ENCODE assay signal across 27 mouse cellular contexts in the genomic region with DNA sequence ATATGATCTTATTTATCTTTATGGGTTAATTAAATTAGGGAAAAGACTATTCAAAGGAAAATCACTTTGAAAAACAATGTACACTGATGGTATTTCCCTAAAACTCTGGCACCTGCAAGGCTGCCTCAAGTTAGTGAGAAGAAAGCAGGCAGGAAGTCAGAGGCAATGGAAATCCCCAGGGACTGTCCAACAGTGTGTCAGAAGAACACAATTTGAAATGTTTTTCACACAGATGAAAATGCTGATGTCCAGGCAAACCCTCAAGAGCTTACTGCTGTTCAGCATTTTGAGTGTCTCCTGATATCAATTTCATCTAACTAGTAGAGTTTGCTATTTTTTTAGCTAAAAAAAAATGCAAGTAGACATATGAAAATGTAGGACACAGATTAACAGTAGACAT.
DNase-seq lines count a peak whose midpoint lies in the region; ATAC-seq lines count a peak whose summit lies in the region.
"Had no signal": no experiment of that assay in that cellular context is flagged by ENCODE, and none has a peak within 500 bp of the region (broad histone marks: within the 10 kb centered on the region; RNA-seq: fewer than 3 reads in every experiment).

No protein-coding gene starts in this region.

- no peaks in the 10 kb centered on the region for H3K4me1 ChIP-seq in heart, embryonic 10.5 days
- no peaks in the 10 kb centered on the region for H3K4me1 ChIP-seq in heart, embryonic 11.5 days (ENCODE audit: control insufficient read depth, insufficient read depth, low read length)
- no peaks in the 10 kb centered on the region for H3K4me1 ChIP-seq in forebrain, embryonic 11.5 days (replicated peaks; ENCODE audit: control insufficient read depth, insufficient read depth, low read length)
- H3K4me1 ChIP-seq: heart, embryonic 12.5 days; heart, embryonic 15.5 days; hindbrain, embryonic 15.5 days had no signal

- ATAC-seq in heart, embryonic 11.5 days (replicated peaks; ENCODE audit: insufficient number of reproducible peaks, low FRiP score, low TSS enrichment) = no peak
- peak; percentile 90 for ATAC-seq in CD4-positive, CD25-positive, alpha-beta regulatory T cell, adult 4 months
- ATAC-seq in activated CD4-positive, CD25-positive, alpha-beta regulatory T cell, adult 4 months = peak; percentile 91
- no peak for ATAC-seq in forebrain, embryonic 11.5 days (replicated peaks; ENCODE audit: low FRiP score)
- ATAC-seq: forebrain, embryonic 14.5 days; forebrain, postnatal 0 days; intestine, postnatal 0 days had no signal

- no peak overlapping the region for H3K4me3 ChIP-seq in heart, embryonic 10.5 days
- H3K4me3 ChIP-seq in heart, embryonic 11.5 days (ENCODE audit: low read depth, low read length) = no peak overlapping the region
- H3K4me3 ChIP-seq in forebrain, embryonic 11.5 days (ENCODE audit: low read depth, low read length) = no peak overlapping the region
- H3K4me3 ChIP-seq: forebrain, embryonic 10.5 days; gastrocnemius, adult 2 months; heart, adult 2 months; heart, embryonic 12.5 days; heart, embryonic 15.5 days; hindbrain, embryonic 15.5 days had no signal

- no peak overlapping the region for H3K4me2 ChIP-seq in heart, embryonic 11.5 days
- no peak overlapping the region for H3K4me2 ChIP-seq in forebrain, embryonic 11.5 days (ENCODE audit: low read depth, low read length, severe bottlenecking)
- H3K4me2 ChIP-seq: heart, embryonic 12.5 days; heart, embryonic 15.5 days; hindbrain, embryonic 15.5 days had no signal

- H3K36me3 ChIP-seq in heart, embryonic 10.5 days = peaks cover 74% of the 10 kb centered on the region
- no peaks in the 10 kb centered on the region; the same call in 1 of the 2 replicates for H3K36me3 ChIP-seq in heart, embryonic 11.5 days (ENCODE audit: control insufficient read depth, insufficient read depth, low read length)
- H3K36me3 ChIP-seq in forebrain, embryonic 11.5 days (ENCODE audit: control insufficient read depth, insufficient read depth, low read length) = no peaks in the 10 kb centered on the region
- H3K36me3 ChIP-seq: forebrain, embryonic 10.5 days; hindbrain, embryonic 15.5 days had no signal

- H3K27ac ChIP-seq in heart, embryonic 10.5 days = no peak overlapping the region
- no peak overlapping the region for H3K27ac ChIP-seq in heart, embryonic 11.5 days (ENCODE audit: low read depth, low read length)
- H3K27ac ChIP-seq in forebrain, embryonic 11.5 days (ENCODE audit: low read depth, low read length) = no peak overlapping the region
- H3K27ac ChIP-seq: forebrain, embryonic 10.5 days; heart, adult 2 months; heart, embryonic 15.5 days; hindbrain, embryonic 15.5 days had no signal

- no peaks in the 10 kb centered on the region for H3K9me3 ChIP-seq in heart, embryonic 10.5 days
- H3K9me3 ChIP-seq in heart, embryonic 11.5 days (replicated peaks; ENCODE audit: control insufficient read depth, low read length) = no peaks in the 10 kb centered on the region
- no peaks in the 10 kb centered on the region for H3K9me3 ChIP-seq in forebrain, embryonic 11.5 days (ENCODE audit: control insufficient read depth, low read length)
- H3K9me3 ChIP-seq: forebrain, embryonic 10.5 days; heart, embryonic 12.5 days; heart, embryonic 15.5 days; hindbrain, embryonic 15.5 days had no signal

- no peaks in the 10 kb centered on the region for H3K27me3 ChIP-seq in heart, embryonic 10.5 days (ENCODE audit: insufficient read depth, poor library complexity, severe bottlenecking)
- no peaks in the 10 kb centered on the region for H3K27me3 ChIP-seq in heart, embryonic 11.5 days (ENCODE audit: control insufficient read depth, insufficient read depth, low read length)
- no peaks in the 10 kb centered on the region for H3K27me3 ChIP-seq in forebrain, embryonic 11.5 days (ENCODE audit: control insufficient read depth, insufficient read depth, low read length)
- H3K27me3 ChIP-seq: heart, embryonic 12.5 days; heart, embryonic 15.5 days; hindbrain, embryonic 15.5 days had no signal

- no peak overlapping the region for H3K9ac ChIP-seq in heart, embryonic 11.5 days (ENCODE audit: low read depth, low read length)
- H3K9ac ChIP-seq in forebrain, embryonic 11.5 days (ENCODE audit: low read length) = no peak overlapping the region
- H3K9ac ChIP-seq: forebrain, postnatal 0 days; heart, embryonic 12.5 days; heart, embryonic 15.5 days; hindbrain, embryonic 15.5 days had no signal

- peak; percentile 22 for DNase-seq in heart, embryonic 10.5 days (ENCODE audit: low spot score)
- peak; percentile 64 for DNase-seq in A20 (ENCODE audit: low read depth, low spot score)
- no peak for DNase-seq in forebrain, embryonic 11.5 days (ENCODE audit: low spot score)
- no peak for DNase-seq in gastrocnemius, adult 8-10 months (ENCODE audit: low spot score in 2 of 2)
- no peak for DNase-seq in left cerebral cortex, adult 8-10 months (ENCODE audit: low spot score in 2 of 2)
- DNase-seq: adrenal gland, postnatal 10 days; adrenal gland, postnatal 36 days; B cell, adult 2 months; cerebellum, adult 18-20 months; cerebellum, adult 9-10 months; cerebellum, postnatal 14 days; forebrain, postnatal 0 days; gastrocnemius, adult 2 months; gastrocnemius, postnatal 25 days; heart, adult 2 months; heart, postnatal 10 days; heart, postnatal 36 days; kidney, adult 2 months had no signal

Comparison
In these comparisons a context has a peak if more than half of its experiments do, and no peak if none do; other contexts are left out.
1. DNase-seq: peak in heart, embryonic 10.5 days (single experiment) and A20 (single experiment); none in forebrain, embryonic 11.5 days (single experiment), gastrocnemius, adult 8-10 months (0 of 2) and left cerebral cortex, adult 8-10 months (0 of 2).
2. ATAC-seq: peak in CD4-positive, CD25-positive, alpha-beta regulatory T cell, adult 4 months (single experiment) and activated CD4-positive, CD25-positive, alpha-beta regulatory T cell, adult 4 months (single experiment); none in heart, embryonic 11.5 days (single experiment) and forebrain, embryonic 11.5 days (single experiment).